Mouse (Mus musculus) bone marrow macrophage, adult 2 months (primary cell): ENCODE measurements at regions not wholly inside any gene's neighbourhood (a gene's known extent, or its start where the extent isn't known, plus 50 kb on each side); places are given as distances from the start of the nearest gene placed in this dataset.

ENCODE experiments used
- H3K27ac ChIP-seq: 2 replicates; pipeline ENCODE4 v1.5.1; 2012; ENCODE audit warnings: low read depth, low read length; ENCODE audit not compliant: insufficient read depth
- H3K4me1 ChIP-seq: 2 replicates; pipeline ENCODE4 v1.6.1; 2012; ENCODE audit warnings: low read length; ENCODE audit not compliant: control insufficient read depth, insufficient read depth
- H3K4me3 ChIP-seq: 2 replicates; pipeline ENCODE4 v1.5.1; 2012; ENCODE audit warnings: mild to moderate bottlenecking, low read length, moderate library complexity; ENCODE audit not compliant: insufficient read depth
- CTCF ChIP-seq: IDR thresholded peaks from 2 replicates; pipeline ENCODE4 v1.5.1; 2012; ENCODE audit warnings: low read depth, mild to moderate bottlenecking, low read length, moderate library complexity
- POLR2A ChIP-seq: IDR thresholded peaks from 2 replicates; pipeline ENCODE4 v1.6.1; 2012; ENCODE audit warnings: mild to moderate bottlenecking, low read depth, low read length, borderline replicate concordance

DNA sequence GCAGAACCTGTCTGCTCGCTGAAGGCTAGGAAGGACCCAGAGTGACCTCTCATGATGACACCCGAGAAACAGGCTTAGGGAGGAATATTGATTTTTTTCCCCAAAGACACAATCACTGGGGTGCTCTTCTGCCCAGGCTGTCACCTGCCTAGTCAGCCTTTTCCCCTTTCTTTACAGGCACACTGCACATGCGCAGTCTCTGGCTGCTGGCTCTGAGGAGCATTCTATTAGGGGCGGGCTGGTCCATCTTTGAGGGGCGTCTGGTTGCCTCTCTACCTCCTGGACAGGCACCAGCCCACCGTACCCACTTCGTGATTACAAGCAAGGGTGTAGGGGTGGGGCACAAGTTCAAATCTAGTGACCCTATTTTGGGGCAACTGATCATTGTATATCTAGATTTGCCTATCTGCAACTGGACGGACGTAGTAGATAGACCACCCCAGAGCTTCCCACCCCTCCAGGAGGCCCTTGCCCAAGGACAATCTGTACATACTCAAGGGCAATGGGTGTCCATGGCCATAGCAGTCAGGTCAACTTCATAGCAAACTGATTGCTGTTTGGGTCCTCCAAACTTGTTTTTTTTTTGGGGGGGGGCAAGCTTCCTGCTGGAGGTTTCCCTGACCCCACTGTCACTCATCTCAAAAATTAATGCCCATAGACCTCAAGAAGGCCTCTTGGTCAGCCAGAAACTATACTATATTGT lies 69.6 kb upstream of the Wnt7b start:
- TF ChIP-seq POLR2A, result no peak
- no peak for TF ChIP-seq CTCF
- no peak overlapping the region for H3K27ac ChIP-seq

GRCm38 (mm10) chr15:85652431-85652830 lies 70.2 kb upstream of the Wnt7b start:
- H3K4me3 ChIP-seq, result no peak overlapping the region
- TF ChIP-seq POLR2A, result no peak
- no peak for TF ChIP-seq CTCF

More for the DNA sequence above, 69.6 kb upstream of the Wnt7b start:
- peaks cover 22% of the 10 kb centered on the region for H3K4me1 ChIP-seq
- no peak overlapping the region for H3K4me3 ChIP-seq

GRCm38 (mm10) chr15:85652871-85653337 lies 70.6 kb upstream of the Wnt7b start:
- H3K4me3 ChIP-seq, result no peak overlapping the region; the same call in 1 of the 2 replicates

More at GRCm38 (mm10) chr15:85652431-85652830, 70.2 kb upstream of the Wnt7b start:
- Histone ChIP-seq H3K4me1 (peaks cover 25% of the 10 kb centered on the region), H3K27ac (no peak overlapping the region)

DNA sequence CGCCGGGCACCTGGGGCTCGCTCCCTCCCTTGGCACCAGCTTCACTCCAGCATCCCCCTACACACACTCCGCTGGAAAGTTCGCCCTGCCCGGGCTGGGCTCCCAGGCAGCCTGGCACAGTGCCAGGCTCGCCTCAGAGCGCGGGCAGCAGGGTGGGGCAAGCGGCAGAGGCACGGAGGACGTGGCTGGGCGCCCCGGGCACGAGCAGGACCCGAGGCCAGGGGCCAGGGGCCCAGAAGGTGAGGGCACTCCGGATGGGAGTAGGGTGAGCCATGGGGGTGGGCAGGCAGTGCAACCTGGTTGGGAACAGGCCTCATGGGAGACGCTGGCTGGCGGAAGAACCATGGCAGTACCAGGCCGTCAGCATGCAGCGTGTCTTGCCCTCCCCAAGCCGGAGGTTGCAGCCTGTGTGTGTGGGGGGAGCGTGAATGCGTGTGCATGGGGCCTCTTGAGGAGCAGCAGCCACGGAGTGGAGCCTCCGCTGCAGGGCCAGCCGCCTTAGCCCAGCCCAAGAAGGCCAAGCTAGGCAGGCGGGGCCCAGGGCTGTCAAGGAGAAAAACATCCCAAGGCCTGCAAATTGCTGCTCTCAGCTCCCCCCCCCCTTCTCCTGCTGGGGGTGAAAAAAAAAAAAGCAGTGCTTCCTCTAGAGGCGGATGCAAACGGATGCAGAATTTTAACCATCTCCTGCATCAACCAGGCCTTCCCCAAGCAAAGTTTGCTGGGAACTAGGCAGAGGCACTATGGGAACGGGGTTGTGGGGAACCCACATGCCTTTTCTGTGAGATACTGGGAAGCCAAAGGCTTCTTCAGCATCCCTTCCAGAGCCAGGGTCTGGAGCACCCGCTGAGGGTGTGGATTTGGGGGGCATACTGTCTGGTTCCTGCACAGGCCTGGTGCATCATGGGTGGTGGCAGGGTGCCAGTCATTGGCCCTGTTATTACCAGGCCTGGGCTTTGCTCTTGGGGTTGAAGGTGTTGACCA lies 71.4 kb upstream of the Wnt7b start:
- Histone ChIP-seq H3K27ac (peak overlapping the region; percentile 82), H3K4me3 (peak overlapping the region; percentile 65), H3K4me1 (peaks cover 33% of the 10 kb centered on the region)
- no peak for TF ChIP-seq CTCF
- TF ChIP-seq POLR2A, result peak; percentile 62; the same call in 1 of the 2 replicates

More at GRCm38 (mm10) chr15:85652871-85653337, 70.6 kb upstream of the Wnt7b start:
- H3K4me1 ChIP-seq, result peaks cover 25% of the 10 kb centered on the region
- TF ChIP-seq CTCF, result no peak
- no peak for TF ChIP-seq POLR2A
- no peak overlapping the region for H3K27ac ChIP-seq

- peak overlapping the region; percentile 65 for H3K4me3 ChIP-seq
Measured at GRCm38 (mm10) chr15:85654791-85655190, 72.5 kb upstream of the Wnt7b start.

DNA sequence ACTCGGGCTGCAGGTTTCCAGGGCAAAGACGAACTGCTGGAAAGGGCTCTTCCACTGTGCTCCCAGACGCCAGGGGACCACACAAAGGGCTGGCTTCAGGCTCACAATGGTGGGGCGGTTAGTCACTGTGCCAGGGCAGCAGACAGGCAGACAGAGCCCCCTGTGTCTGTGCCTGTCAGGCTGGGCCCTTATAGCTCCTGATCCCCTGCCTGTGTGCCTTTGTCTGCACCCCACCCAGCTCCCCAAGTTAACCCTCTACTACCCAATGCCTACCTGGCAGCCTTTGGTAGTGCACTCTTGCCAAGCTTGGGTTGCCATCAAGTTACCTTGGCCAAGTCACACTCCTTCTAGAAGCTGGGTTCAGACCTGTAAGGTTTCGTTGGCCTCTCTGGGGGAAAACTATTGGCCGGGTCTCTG lies 73.5 kb upstream of the Wnt7b start:
- no peak overlapping the region for H3K27ac ChIP-seq

More at GRCm38 (mm10) chr15:85654791-85655190, 72.5 kb upstream of the Wnt7b start:
- TF ChIP-seq POLR2A (no peak), CTCF (no peak)
- Histone ChIP-seq H3K4me1 (peaks cover 33% of the 10 kb centered on the region), H3K27ac (peak overlapping the region; percentile 82)

DNA sequence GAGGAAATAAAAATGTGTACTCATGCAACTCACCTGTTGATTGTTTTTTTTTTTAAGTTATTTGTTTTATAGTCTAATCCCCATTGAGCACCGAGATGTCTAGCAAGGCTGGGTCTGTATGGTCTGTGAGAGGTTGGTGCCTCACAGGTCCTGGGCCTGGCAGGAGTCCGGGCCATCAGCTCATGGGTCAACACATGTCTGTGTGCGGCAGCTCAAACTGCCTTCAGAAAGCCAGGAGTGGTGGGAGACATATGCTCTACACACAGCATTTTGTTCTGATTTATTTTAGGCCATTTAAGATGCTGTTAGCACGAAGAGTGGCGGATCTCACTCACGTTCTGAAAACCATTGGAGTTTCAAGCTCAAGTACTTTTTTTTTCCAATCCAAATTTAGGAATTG lies 74.6 kb upstream of the Wnt7b start:
- H3K4me3 ChIP-seq, result 0 out of 2 replicates have a peak overlapping the region, but pooled peaks have one; percentile 48
- peaks cover 33% of the 10 kb centered on the region for H3K4me1 ChIP-seq
- TF ChIP-seq CTCF (no peak), POLR2A (no peak)
- 0 out of 2 replicates have a peak overlapping the region, but pooled peaks have one; percentile 3 for H3K27ac ChIP-seq

More for the DNA sequence above, 73.5 kb upstream of the Wnt7b start:
- TF ChIP-seq POLR2A, result no peak
- TF ChIP-seq CTCF, result no peak
- H3K4me1 ChIP-seq, result peaks cover 33% of the 10 kb centered on the region
- no peak overlapping the region for H3K4me3 ChIP-seq

DNA sequence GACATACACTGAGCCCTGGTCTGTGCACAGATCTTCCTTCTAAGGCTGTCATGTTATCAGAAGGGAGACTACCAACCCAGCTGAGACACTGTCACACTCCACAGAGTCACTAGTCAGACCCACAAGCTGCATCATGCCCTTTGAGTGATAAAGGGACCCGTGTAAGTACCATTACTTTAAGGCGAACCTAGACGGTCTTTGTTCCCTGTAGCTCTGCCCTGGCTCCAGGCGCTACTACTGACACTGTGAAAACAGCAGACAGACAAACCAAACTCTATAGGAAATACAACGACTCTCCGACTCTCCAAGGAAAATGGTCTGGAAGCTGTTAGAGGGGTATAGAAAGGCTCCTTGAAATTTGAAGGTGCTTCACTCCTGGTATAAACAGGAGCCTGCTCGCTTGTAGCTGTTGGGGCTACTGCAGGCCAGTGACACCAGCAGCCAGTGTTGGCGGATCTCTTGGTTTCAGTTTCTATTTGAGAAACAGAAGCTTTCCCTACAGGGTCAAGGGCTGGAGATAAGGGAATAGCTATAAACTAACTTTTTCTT lies 75.2 kb upstream of the Wnt7b start:
- TF ChIP-seq POLR2A, result no peak
- TF ChIP-seq CTCF, result no peak
- Histone ChIP-seq H3K27ac (peak overlapping the region; percentile 15), H3K4me1 (peaks cover 31% of the 10 kb centered on the region), H3K4me3 (peak overlapping the region; percentile 48)
